Mouse (Mus musculus) gastrocnemius, postnatal 36 days (tissue): Measurements from ENCODE around the gene Vmn1r139. TPM values are rescaled to one million over a fixed set of nuclear protein-coding genes. Genes with fewer than 3 reads are reported as not detected.
"Not testable (repeated sequence)": the region's sequence is repeated elsewhere in the genome, so short reads cannot be mapped to it uniquely, and the experiment has no call there.

Source experiments
- DNase-seq, 2 experiments: peaks; one replicate each; pipeline ENCODE4 v3.0.0; 2022
- intact Hi-C: fragments of 180-260 bp; cut with DNase I; formaldehyde crosslinking; loops from one replicate; pipeline ENCODE4 v1.15.1; 2025
- long read RNA-seq, 2 experiments: library from polyadenylated mRNA; stranded (forward); transcript quantifications; one replicate each; pipeline ENCODE4 v2.0.0; 2021
- total RNA-seq, 2 experiments: library from RNA; stranded (reverse); gene quantifications; 2 replicates each; pipeline ENCODE4 v1.2.3; 2021

Vmn1r139 gene
- total RNA-seq, result not detected
- long read RNA-seq, experiment 1, result 0 reads
- long read RNA-seq, experiment 2, result 0 reads

- DNase-seq, intact Hi-C loops: not testable (repeated sequence)
Measured at GRCm38 (mm10) chr7:22068757-22069156, at the start of gene Vmn1r139. Vmn1r139 (plus strand) TSS chr7:22069057.

GRCm38 (mm10) chr7:22028797-22029196, 40.1 kb upstream of the Vmn1r139 start, which contains the start of gene Vmn1r138:
Vmn1r138 (minus strand) TSS chr7:22028897.
- intact Hi-C loops, DNase-seq: not testable (repeated sequence)

DNA sequence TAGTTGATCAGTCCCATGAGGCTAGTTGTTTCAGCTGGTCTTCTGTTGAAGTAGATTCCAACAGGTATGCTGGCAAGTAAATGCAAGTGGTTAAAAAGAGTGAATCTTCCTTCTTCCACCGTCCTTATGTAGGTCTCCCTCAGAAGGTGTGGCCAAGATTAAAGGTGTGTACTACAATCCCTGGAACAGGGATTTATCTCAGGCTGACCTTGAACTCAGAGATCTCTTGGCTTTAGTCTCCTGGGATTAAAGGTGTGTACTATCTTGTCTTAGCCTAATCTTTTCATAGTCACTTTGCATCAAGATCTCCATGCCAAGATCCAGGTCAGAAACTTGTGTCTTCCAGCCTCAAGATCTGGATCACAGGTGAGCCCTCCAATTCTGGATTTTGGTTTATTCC, 12.7 kb upstream of the Vmn1r139 start, which contains the start of gene Gm6176:
TSS of gene Gm6176 (minus strand) at position 101 of the 400 bp plus-strand sequence.
- intact Hi-C loops, DNase-seq: not testable (repeated sequence)

GRCm38 (mm10) chr7:22118145-22118544, 49.3 kb downstream of the Vmn1r139 start, which contains the start of gene Gm16451:
Gm16451 (minus strand) TSS chr7:22118245.
- DNase-seq, intact Hi-C loops: not testable (repeated sequence)

GRCm38 (mm10) chr7:22134641-22135040, 65.8 kb downstream of the Vmn1r139 start, which contains the start of gene Gm10666:
Gm10666 (minus strand) TSS chr7:22134741.
- intact Hi-C loops, DNase-seq: not testable (repeated sequence)

Other genes starting within 250 kb of the Vmn1r139 start
- gene Vmn1r135, start 236.7 kb upstream of the Vmn1r139 start, total RNA-seq, result not detected
- gene Gm5725, start 224.8 kb upstream of the Vmn1r139 start, total RNA-seq, result not detected
- not detected for gene Gm5891, start 147.8 kb upstream of the Vmn1r139 start, total RNA-seq
- gene Vmn1r137, start 74.5 kb upstream of the Vmn1r139 start, total RNA-seq, result not detected
- gene Vmn1r138, start 40.2 kb upstream of the Vmn1r139 start, total RNA-seq, result not detected
- gene Gm6176, start 12.8 kb upstream of the Vmn1r139 start, total RNA-seq, result not detected
- not detected for gene Gm16451, start 49.2 kb downstream of the Vmn1r139 start, total RNA-seq
- not detected for gene Gm10666, start 65.7 kb downstream of the Vmn1r139 start, total RNA-seq
- not detected for gene Vmn1r142, start 95.0 kb downstream of the Vmn1r139 start, total RNA-seq
- not detected for gene Vmn1r143, start 120.3 kb downstream of the Vmn1r139 start, total RNA-seq
- gene Gm8653, start 132.2 kb downstream of the Vmn1r139 start, total RNA-seq, result not detected
- not detected for gene Gm8453, start 160.4 kb downstream of the Vmn1r139 start, total RNA-seq